Mouse (Mus musculus) embryonic facial prominence, embryonic 13.5 days (tissue): Measurements from ENCODE around the gene Tesc. TPM values are rescaled to one million over a fixed set of nuclear protein-coding genes. Genes with fewer than 3 reads are reported as not detected.
A peak's percentile ranks its signal among the peaks of the same experiment; 100 is the strongest.

ENCODE experiments used
- ATAC-seq: fragments of 200-750 bp; cut with Nextera tagmentation; 2 replicates; pipeline ENCODE4 v1.8.0; 2017; ENCODE audit warnings: low read depth; ENCODE audit not compliant: insufficient number of reproducible peaks, insufficient read depth, low FRiP score, low TSS enrichment
- H3K27ac ChIP-seq: fragments of 300-500 bp; sonication (generic); 2 replicates; pipeline ENCODE4 v1.5.1; 2015; ENCODE audit warnings: moderate library complexity, mild to moderate bottlenecking, inconsistent platforms
- H3K27me3 ChIP-seq: fragments of 300-500 bp; sonication (generic); 2 replicates; pipeline ENCODE4 v1.6.1; 2015; ENCODE audit warnings: mild to moderate bottlenecking, inconsistent platforms
- H3K36me3 ChIP-seq: fragments of 300-500 bp; sonication (generic); 2 replicates; pipeline ENCODE4 v1.6.1; 2015; ENCODE audit warnings: mild to moderate bottlenecking, inconsistent platforms
- H3K4me1 ChIP-seq: fragments of 300-500 bp; sonication (generic); 2 replicates; pipeline ENCODE4 v1.6.1; 2015; ENCODE audit warnings: inconsistent platforms
- H3K4me2 ChIP-seq: fragments of 300-500 bp; sonication (generic); 2 replicates; pipeline ENCODE4 v1.6.1; 2015; ENCODE audit warnings: moderate library complexity, mild to moderate bottlenecking, inconsistent platforms
- H3K4me3 ChIP-seq: fragments of 300-500 bp; sonication (generic); 2 replicates; pipeline ENCODE4 v1.5.1; 2015; ENCODE audit warnings: mild to moderate bottlenecking, inconsistent platforms
- H3K9ac ChIP-seq: fragments of 300-500 bp; sonication (generic); 2 replicates; pipeline ENCODE4 v1.6.1; 2015; ENCODE audit warnings: mild to moderate bottlenecking, inconsistent platforms
- H3K9me3 ChIP-seq: fragments of 300-500 bp; sonication (generic); 2 replicates; pipeline ENCODE4 v1.6.1; 2016; ENCODE audit warnings: inconsistent platforms
- WGBS: fragments of 180-500 bp; shearing (Covaris S2); methylation state at CpG from one replicate; pipeline ENCODE4 v1.1.7; 2015; ENCODE audit warnings: mixed read lengths; 5-methylcytosine and 5-hydroxymethylcytosine counted together
- polyA plus RNA-seq: library from polyadenylated mRNA; unstranded; fragments of >200 nt; fragmentation: Nextera tagmentation; extraction: Ambion mirVana; gene quantifications from 2 replicates; pipeline ENCODE4 v1.2.1, GENCODE M21; 2015

Tesc gene
- polyA plus RNA-seq, 1 experiment from 2014 or later, result 7.3 TPM

GRCm38 (mm10) chr5:118095433-118095832, 67.9 kb downstream of the Tesc start:
- no peak for ATAC-seq
- H3K27me3 ChIP-seq, result no peaks in the 10 kb centered on the region
- H3K9ac ChIP-seq, result no peak overlapping the region
- peaks cover 16% of the 10 kb centered on the region for H3K4me1 ChIP-seq
- H3K4me3 ChIP-seq, result no peak overlapping the region
- H3K4me2 ChIP-seq, result no peak overlapping the region
- peaks cover 68% of the 10 kb centered on the region for H3K36me3 ChIP-seq
- no peaks in the 10 kb centered on the region for H3K9me3 ChIP-seq
- H3K27ac ChIP-seq, result no peak overlapping the region
- WGBS, result 92% methylated on average over 11 of the region's 11 CpGs

- no peak overlapping the region for H3K27ac ChIP-seq
- H3K4me3 ChIP-seq, result no peak overlapping the region
- H3K4me1 ChIP-seq, result peaks cover 18% of the 10 kb centered on the region
- no peaks in the 10 kb centered on the region for H3K9me3 ChIP-seq
- no peaks in the 10 kb centered on the region for H3K27me3 ChIP-seq
- peaks cover 64% of the 10 kb centered on the region for H3K36me3 ChIP-seq
- no peak overlapping the region for H3K4me2 ChIP-seq
- H3K9ac ChIP-seq, result no peak overlapping the region
- ATAC-seq, result no peak
- WGBS, result 88% methylated on average over 4 of the region's 4 CpGs
These were observed 68.3 kb downstream of the Tesc start for GRCm38 (mm10) chr5:118095849-118096248.

GRCm38 (mm10) chr5:118096317-118096716, 68.8 kb downstream of the Tesc start:
- Histone ChIP-seq H3K9me3 (no peaks in the 10 kb centered on the region), H3K36me3 (peaks cover 59% of the 10 kb centered on the region), H3K27ac (no peak overlapping the region), H3K27me3 (no peaks in the 10 kb centered on the region), H3K4me2 (no peak overlapping the region), H3K9ac (no peak overlapping the region), H3K4me1 (peaks cover 18% of the 10 kb centered on the region), H3K4me3 (no peak overlapping the region)
- 89% methylated on average over 3 of the region's 3 CpGs for WGBS
- ATAC-seq, result no peak

GRCm38 (mm10) chr5:118099069-118099869, 71.7 kb downstream of the Tesc start:
- H3K36me3 ChIP-seq, result peaks cover 35% of the 10 kb centered on the region
- H3K9me3 ChIP-seq, result no peaks in the 10 kb centered on the region
- no peak overlapping the region for H3K4me2 ChIP-seq
- no peak overlapping the region for H3K27ac ChIP-seq
- H3K4me1 ChIP-seq, result peaks cover 18% of the 10 kb centered on the region
- no peaks in the 10 kb centered on the region for H3K27me3 ChIP-seq
- 67% methylated on average over 11 of the region's 11 CpGs for WGBS
- no peak overlapping the region for H3K9ac ChIP-seq
- ATAC-seq, result no peak
- H3K4me3 ChIP-seq, result no peak overlapping the region

GRCm38 (mm10) chr5:118099870-118100478, 72.4 kb downstream of the Tesc start:
- Histone ChIP-seq H3K27me3 (no peaks in the 10 kb centered on the region), H3K4me1 (peaks cover 18% of the 10 kb centered on the region), H3K9ac (no peak overlapping the region), H3K27ac (no peak overlapping the region), H3K4me3 (no peak overlapping the region), H3K9me3 (no peaks in the 10 kb centered on the region), H3K36me3 (peaks cover 30% of the 10 kb centered on the region; the same call in 1 of the 2 replicates), H3K4me2 (no peak overlapping the region)
- 62% methylated on average over 8 of the region's 8 CpGs for WGBS
- no peak for ATAC-seq

- Histone ChIP-seq H3K27me3 (no peaks in the 10 kb centered on the region), H3K27ac (no peak overlapping the region), H3K4me1 (peaks cover 16% of the 10 kb centered on the region), H3K4me2 (no peak overlapping the region), H3K9ac (no peak overlapping the region), H3K36me3 (peaks cover 47% of the 10 kb centered on the region), H3K4me3 (no peak overlapping the region), H3K9me3 (no peaks in the 10 kb centered on the region)
- WGBS, result 87% methylated on average over 8 of the region's 8 CpGs
- ATAC-seq, result no peak
These were observed 78.0 kb downstream of the Tesc start for GRCm38 (mm10) chr5:118105536-118105935.

GRCm38 (mm10) chr5:118106667-118107066, 79.1 kb downstream of the Tesc start:
- Histone ChIP-seq H3K36me3 (peaks cover 58% of the 10 kb centered on the region), H3K4me2 (no peak overlapping the region), H3K27me3 (no peaks in the 10 kb centered on the region), H3K9me3 (no peaks in the 10 kb centered on the region), H3K4me3 (no peak overlapping the region), H3K9ac (no peak overlapping the region), H3K27ac (no peak overlapping the region; the same call in 1 of the 2 replicates), H3K4me1 (peaks cover 14% of the 10 kb centered on the region)
- 93% methylated on average over 10 of the region's 10 CpGs for WGBS
- no peak for ATAC-seq

GRCm38 (mm10) chr5:118108124-118108793, 80.7 kb downstream of the Tesc start:
- no peak overlapping the region for H3K9ac ChIP-seq
- WGBS, result 77% methylated on average over 17 of the region's 17 CpGs
- H3K4me3 ChIP-seq, result no peak overlapping the region
- no peak for ATAC-seq
- peak overlapping the region; percentile 74 for H3K27ac ChIP-seq
- no peak overlapping the region for H3K4me2 ChIP-seq
- H3K36me3 ChIP-seq, result peaks cover 71% of the 10 kb centered on the region
- H3K27me3 ChIP-seq, result no peaks in the 10 kb centered on the region
- no peaks in the 10 kb centered on the region for H3K9me3 ChIP-seq
- H3K4me1 ChIP-seq, result peaks cover 14% of the 10 kb centered on the region

GRCm38 (mm10) chr5:118108794-118109440, 81.4 kb downstream of the Tesc start:
- 88% methylated on average over 7 of the region's 7 CpGs for WGBS
- no peak overlapping the region for H3K9ac ChIP-seq
- H3K9me3 ChIP-seq, result no peaks in the 10 kb centered on the region
- H3K4me2 ChIP-seq, result no peak overlapping the region
- no peaks in the 10 kb centered on the region for H3K27me3 ChIP-seq
- no peak overlapping the region for H3K4me3 ChIP-seq
- ATAC-seq, result no peak
- peaks cover 71% of the 10 kb centered on the region for H3K36me3 ChIP-seq
- peak overlapping the region; percentile 74; the same call in 1 of the 2 replicates for H3K27ac ChIP-seq
- peaks cover 14% of the 10 kb centered on the region for H3K4me1 ChIP-seq
